Mouse (Mus musculus) liver, postnatal 0 days (tissue): ENCODE measurements around the gene Zfp827.

Experiments
- CTCF ChIP-seq: sonication (generic); IDR thresholded peaks from 2 replicates; pipeline ENCODE4 v1.5.1; 2016; ENCODE audit warnings: antibody characterized with exemption, low read depth
- EP300 ChIP-seq: IDR thresholded peaks from 2 replicates; pipeline ENCODE4 v1.6.1; 2016; ENCODE audit warnings: antibody characterized with exemption, low read depth, mild to moderate bottlenecking

- TF ChIP-seq CTCF, result no peak
- no peak for TF ChIP-seq EP300
Measured at GRCm38 (mm10) chr8:79149880-79150279, 121.6 kb downstream of the Zfp827 start.
